Mouse (Mus musculus): ENCODE results near the gene Ndnf. TPM values are rescaled to one million over a fixed set of nuclear protein-coding genes. Genes with fewer than 3 reads are reported as not detected.

Gene Ndnf
- polyA plus RNA-seq (2012): 0.08 and 0.09 TPM in 2 replicates

DNA sequence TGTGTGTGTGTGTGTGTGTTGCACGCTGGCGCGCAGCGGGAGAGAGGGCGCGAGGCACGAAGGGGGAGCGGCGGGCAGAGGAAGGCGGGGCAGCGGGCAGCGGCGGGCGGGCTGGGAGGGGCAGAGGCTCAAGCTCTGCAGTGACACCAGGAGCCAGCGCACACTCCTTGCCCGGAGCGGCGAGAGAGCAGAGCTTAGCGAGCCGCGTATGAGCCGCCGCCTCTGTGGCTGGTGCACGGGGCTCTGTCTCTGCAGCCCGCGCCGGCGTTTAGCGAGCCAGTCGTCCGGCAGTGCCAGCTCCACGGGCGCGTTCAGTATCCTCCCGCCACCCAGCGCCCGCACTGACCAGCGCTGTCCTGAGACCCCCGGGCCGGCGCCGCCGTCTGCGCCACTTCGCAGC lies at the start of gene Ndnf:
Gene Ndnf (plus strand): TSS at position 140 of the 400 bp plus-strand sequence.

Other genes with a start within 250 kb of the Ndnf start
- 0.09 and 0.15 TPM in 2 replicates for gene Tnip3, start 146.3 kb upstream of the Ndnf start, polyA plus RNA-seq (2012)
- gene Prdm5, start 107.4 kb downstream of the Ndnf start, polyA plus RNA-seq (2012): 2.0 and 2.1 TPM in 2 replicates